Mouse (Mus musculus) C2C12 (cell line): ENCODE data around the gene Ap1m1. TPM values are rescaled to one million over a fixed set of nuclear protein-coding genes. Genes with fewer than 3 reads are reported as not detected.

Source experiments
- H3K27me3 ChIP-seq: one replicate; pipeline ENCODE4 v1.6.1; 2011; ENCODE audit not compliant: control insufficient read depth, insufficient read depth, insufficient read length
- H3K36me3 ChIP-seq: one replicate; pipeline ENCODE4 v1.6.1; 2011; ENCODE audit not compliant: control insufficient read depth, insufficient read depth
- H3K4me3 ChIP-seq: one replicate; pipeline ENCODE4 v1.5.1; 2011; ENCODE audit warnings: mild to moderate bottlenecking, control low read depth; ENCODE audit not compliant: poor library complexity, insufficient read depth, severe bottlenecking
- H3K79me2 ChIP-seq: one replicate; pipeline ENCODE4 v1.6.1; 2011; ENCODE audit not compliant: control insufficient read depth, insufficient read depth
- H3K79me3 ChIP-seq: one replicate; pipeline ENCODE4 v1.6.1; 2011; ENCODE audit warnings: low read depth, control low read depth
- H3ac ChIP-seq: one replicate; pipeline ENCODE3; 2011; ENCODE audit warnings: low read depth; ENCODE audit not compliant: control insufficient read depth, insufficient read length
- CEBPB ChIP-seq: IDR thresholded peaks from one replicate; pipeline ENCODE4 v1.6.1; 2011; ENCODE audit warnings: low read depth, mild to moderate bottlenecking, control low read depth, moderate library complexity
- CTCF ChIP-seq: IDR thresholded peaks from one replicate; pipeline ENCODE4 v1.5.1; 2011; ENCODE audit not compliant: control insufficient read depth, insufficient read depth, insufficient read length
- FOSL1 ChIP-seq: IDR thresholded peaks from one replicate; pipeline ENCODE4 v1.8.0; 2011; ENCODE audit warnings: mild to moderate bottlenecking, low read length; ENCODE audit not compliant: poor library complexity, insufficient read depth, severe bottlenecking
- MAX ChIP-seq: IDR thresholded peaks from one replicate; pipeline ENCODE4 v1.6.1; 2011; ENCODE audit warnings: mild to moderate bottlenecking, control low read depth
- MYOD1 ChIP-seq: IDR thresholded peaks from one replicate; pipeline ENCODE4 v1.6.1; 2011; ENCODE audit warnings: low read depth; ENCODE audit not compliant: control insufficient read depth, insufficient read length
- MYOG ChIP-seq: IDR thresholded peaks from one replicate; pipeline ENCODE4 v1.6.1; 2011; ENCODE audit not compliant: control insufficient read depth, insufficient read length; ENCODE audit errors: extremely low read depth
- USF1 ChIP-seq: IDR thresholded peaks from one replicate; pipeline ENCODE4 v1.6.1; 2011; ENCODE audit warnings: low read depth, mild to moderate bottlenecking, control low read depth, moderate library complexity
- polyA plus RNA-seq: library from polyadenylated mRNA; unstranded; fragments of >200 nt; fragmentation: generic; extraction: Trizol; gene quantifications from one replicate; pipeline ENCODE4 v1.2.1, GENCODE M21; 2012; ENCODE audit warnings: missing spikeins

Ap1m1 gene
- polyA plus RNA-seq, 1 experiment: 77.7 TPM

DNA sequence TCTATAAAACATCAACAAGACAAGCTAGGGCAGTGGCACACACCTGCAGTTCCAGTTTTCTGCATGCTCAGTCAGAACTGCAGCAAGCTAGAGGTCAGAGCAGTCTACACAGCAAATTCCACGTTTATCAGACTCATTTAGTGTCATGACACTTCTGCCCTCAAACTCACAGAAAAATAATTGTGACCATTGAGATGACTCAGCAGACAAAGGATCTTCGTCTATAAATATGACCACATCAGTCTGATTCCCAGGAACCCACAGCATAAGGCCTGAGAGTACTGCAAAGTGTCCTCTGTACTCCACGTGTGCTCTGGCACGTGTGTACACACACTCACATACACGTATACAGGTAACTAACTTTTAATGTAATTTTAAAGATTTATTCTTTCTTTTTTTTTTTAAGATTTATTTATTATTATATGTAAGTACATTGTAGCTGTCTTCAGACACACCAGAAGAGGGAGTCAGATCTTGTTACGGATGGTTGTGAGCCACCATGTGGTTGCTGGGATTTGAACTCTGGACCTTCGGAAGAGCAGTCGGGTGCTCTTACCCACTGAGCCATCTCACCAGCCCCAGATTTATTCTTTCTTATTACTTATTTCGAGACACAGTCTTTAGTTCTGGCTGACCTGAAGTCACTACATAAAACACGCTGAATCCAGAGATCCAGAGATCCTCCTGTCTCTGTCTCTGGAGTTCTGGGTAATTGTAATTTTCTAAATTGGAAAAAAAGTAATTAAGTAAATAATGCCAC is 20.9 kb upstream of the Ap1m1 start:
- no peak for TF ChIP-seq USF1
- TF ChIP-seq FOSL1: no peak
- TF ChIP-seq MAX: no peak
- no peak for TF ChIP-seq MYOG
- no peak for TF ChIP-seq MYOD1
- no peak for TF ChIP-seq CEBPB
- TF ChIP-seq CTCF: no peak
- peaks cover 20% of the 10 kb centered on the region for H3K79me3 ChIP-seq
- peaks cover 10% of the 10 kb centered on the region for H3K27me3 ChIP-seq
- H3K4me3 ChIP-seq: no peak overlapping the region
- H3K36me3 ChIP-seq: peaks cover 20% of the 10 kb centered on the region
- no peak overlapping the region for H3ac ChIP-seq
- peaks cover 27% of the 10 kb centered on the region for H3K79me2 ChIP-seq

DNA sequence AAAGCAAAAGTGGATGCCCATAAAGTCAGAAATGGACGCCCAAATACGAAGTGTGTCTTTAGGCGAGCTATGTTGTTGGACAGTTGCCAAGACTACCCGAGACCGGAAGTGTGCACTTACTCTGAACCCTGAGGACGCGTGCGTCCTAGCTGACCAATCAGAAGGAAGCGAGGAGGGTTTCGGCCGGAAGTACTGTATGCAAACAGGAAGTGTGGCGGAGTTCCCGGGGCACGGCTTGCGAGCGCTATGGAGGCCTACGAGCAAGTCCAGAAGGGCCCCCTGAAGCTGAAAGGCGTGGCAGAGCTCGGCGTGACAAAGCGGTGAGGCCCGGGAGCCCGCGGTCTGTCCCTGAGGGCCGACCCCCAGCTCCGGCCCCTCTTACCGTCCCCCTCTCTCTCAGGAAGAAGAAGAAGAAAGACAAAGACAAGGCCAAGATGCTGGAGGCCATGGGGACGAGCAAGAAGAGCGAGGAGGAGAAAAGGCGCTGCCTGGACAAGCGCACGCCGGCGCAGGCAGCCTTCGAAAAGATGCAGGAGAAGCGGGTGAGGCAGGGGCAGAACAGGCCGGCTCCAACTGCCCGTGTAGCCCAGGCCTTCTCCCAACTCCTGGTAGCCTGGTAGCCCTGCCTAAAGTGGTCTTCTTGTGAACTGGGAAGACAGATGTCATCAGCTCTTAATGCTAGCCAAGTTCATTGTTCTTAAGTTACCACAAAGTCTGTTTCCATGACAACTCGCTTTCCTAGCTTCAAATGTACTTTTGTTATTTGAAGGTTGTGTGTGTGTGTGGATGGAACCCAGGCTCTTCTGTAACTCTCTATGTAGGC is 20.1 kb upstream of the Ap1m1 start, which contains the start of gene Fam32a:
Fam32a (plus strand) TSS at position 190 of the 823 bp plus-strand sequence.
- Histone ChIP-seq H3K4me3 (peak within 1 kb of the TSS; percentile 82), H3ac (peak within 1 kb of the TSS; percentile 80), H3K79me2 (peaks cover 27% of the 10 kb centered on the region), H3K79me3 (peaks cover 20% of the 10 kb centered on the region), H3K36me3 (peaks cover 20% of the 10 kb centered on the region), H3K27me3 (peaks cover 7% of the 10 kb centered on the region)
- no peak for TF ChIP-seq CTCF
- peak; percentile 32 for TF ChIP-seq MAX

DNA sequence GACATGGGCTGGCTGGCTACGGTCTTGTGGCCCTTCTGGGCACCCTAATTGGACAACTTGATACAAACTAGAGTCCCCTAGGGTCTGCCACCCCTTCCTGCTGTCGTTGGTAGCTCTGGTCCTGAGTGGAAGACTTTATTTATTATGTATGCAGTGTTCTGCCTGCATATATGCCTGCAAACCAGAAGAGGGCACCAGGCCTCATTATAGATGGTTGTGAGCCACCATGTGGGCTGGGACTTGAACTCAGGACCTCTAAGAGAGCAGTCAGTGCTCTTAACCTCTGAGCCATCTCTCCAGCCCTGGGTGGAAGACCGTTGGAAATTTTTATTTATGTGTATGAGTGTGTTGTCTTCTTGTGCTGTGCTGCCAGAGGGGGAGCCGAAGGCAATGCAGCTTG is 19.1 kb upstream of the Ap1m1 start:
- H3K36me3 ChIP-seq: peaks cover 20% of the 10 kb centered on the region
- no peaks in the 10 kb centered on the region for H3K27me3 ChIP-seq
- H3K4me3 ChIP-seq: peak overlapping the region; percentile 82
- no peak overlapping the region for H3ac ChIP-seq
- H3K79me3 ChIP-seq: peaks cover 20% of the 10 kb centered on the region
- H3K79me2 ChIP-seq: peaks cover 27% of the 10 kb centered on the region
- TF ChIP-seq CTCF (no peak), CEBPB (no peak), MYOD1 (no peak), MYOG (no peak), USF1 (no peak), MAX (no peak), FOSL1 (no peak)

- Histone ChIP-seq H3K79me2 (peaks cover 27% of the 10 kb centered on the region), H3K36me3 (peaks cover 20% of the 10 kb centered on the region), H3K4me3 (no peak overlapping the region), H3K79me3 (peaks cover 20% of the 10 kb centered on the region), H3K27me3 (no peaks in the 10 kb centered on the region), H3ac (no peak overlapping the region)
- TF ChIP-seq CEBPB: no peak
- TF ChIP-seq USF1: no peak
- TF ChIP-seq MAX: no peak
- no peak for TF ChIP-seq MYOG
Observed at GRCm38 (mm10) chr8:72222656-72223055, 17.2 kb upstream of the Ap1m1 start.

- H3K4me3 ChIP-seq: peak overlapping the region; percentile 69
- no peaks in the 10 kb centered on the region for H3K27me3 ChIP-seq
- H3ac ChIP-seq: peak overlapping the region; percentile 97
- peaks cover 39% of the 10 kb centered on the region for H3K79me2 ChIP-seq
- H3K79me3 ChIP-seq: peaks cover 26% of the 10 kb centered on the region
- TF ChIP-seq MAX: no peak
- H3K36me3 ChIP-seq: no peaks in the 10 kb centered on the region
Observed at GRCm38 (mm10) chr8:72240403-72240763, 565 bp downstream of the Ap1m1 start.

DNA sequence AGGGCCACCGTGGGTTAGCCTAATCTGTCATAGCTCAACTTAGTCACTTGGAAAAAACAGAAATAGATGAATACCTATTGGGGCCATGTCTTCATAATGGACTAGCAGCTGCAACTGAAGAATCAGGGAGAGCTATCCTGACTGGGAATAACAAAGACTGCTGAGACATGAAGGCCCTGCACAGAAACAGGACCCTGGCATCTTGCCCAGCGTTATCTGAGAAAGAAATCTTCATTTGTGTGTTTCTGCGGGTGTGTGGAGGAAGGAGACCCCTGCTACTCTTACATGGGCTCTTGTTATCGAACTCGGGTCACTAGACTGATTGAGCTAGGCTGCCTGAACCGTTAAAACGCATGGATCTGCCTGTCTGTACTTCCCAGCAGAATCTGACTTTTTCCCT is 1.1 kb downstream of the Ap1m1 start:
- no peak overlapping the region for H3ac ChIP-seq
- TF ChIP-seq FOSL1: no peak
- TF ChIP-seq MYOG: no peak
- no peak for TF ChIP-seq CTCF
- no peak for TF ChIP-seq MYOD1
- no peak for TF ChIP-seq USF1
- no peak for TF ChIP-seq MAX
- TF ChIP-seq CEBPB: no peak
- H3K79me3 ChIP-seq: peaks cover 26% of the 10 kb centered on the region
- H3K4me3 ChIP-seq: peak overlapping the region; percentile 69
- no peaks in the 10 kb centered on the region for H3K36me3 ChIP-seq
- H3K79me2 ChIP-seq: peaks cover 39% of the 10 kb centered on the region
- H3K27me3 ChIP-seq: no peaks in the 10 kb centered on the region
